Mouse (Mus musculus): Measurements from ENCODE around the gene Slc23a4. TPM values are rescaled to one million over a fixed set of nuclear protein-coding genes. Genes with fewer than 3 reads are reported as not detected.

Slc23a4 gene
- polyA plus RNA-seq, 1 experiment = 2.4 TPM

DNA sequence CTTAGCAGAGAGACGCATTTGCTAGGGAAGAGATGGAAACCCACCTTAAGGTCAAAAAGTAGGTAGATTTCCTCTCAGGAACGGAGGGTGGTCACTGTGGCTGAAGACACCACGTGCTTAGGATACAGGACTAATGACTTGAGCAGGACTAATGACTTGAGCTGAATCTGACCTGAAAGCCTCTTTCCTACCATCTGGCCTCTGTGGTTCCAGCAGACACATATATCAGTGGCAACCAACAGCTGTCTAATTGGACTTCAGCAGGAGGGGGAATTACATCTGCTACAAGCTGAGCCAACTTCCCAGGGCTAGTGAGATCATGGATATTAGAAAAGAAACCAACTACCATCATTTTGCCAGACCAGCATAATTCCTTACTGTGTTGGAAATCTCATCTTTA, 8.9 kb downstream of the Slc23a4 start:
- Histone ChIP-seq H3K36me3 (ENCODE audit: control insufficient read depth, insufficient read depth, low read length, poor library complexity, severe bottlenecking) (no peaks in the 10 kb centered on the region), H3K27ac (ENCODE audit: insufficient read depth, low read length) (no peak overlapping the region), H3K27me3 (ENCODE audit: control insufficient read depth, insufficient read depth, low read length, poor library complexity, severe bottlenecking) (no peaks in the 10 kb centered on the region), H3K4me3 (ENCODE audit: low read depth, low read length) (no peak overlapping the region), H3K9me3 (replicated peaks; ENCODE audit: control insufficient read depth, insufficient read depth, low read length, poor library complexity, severe bottlenecking) (no peaks in the 10 kb centered on the region), H3K4me1 (ENCODE audit: control insufficient read depth, insufficient read depth, low read length) (no peaks in the 10 kb centered on the region), H3K9ac (ENCODE audit: low read depth, poor library complexity, severe bottlenecking) (no peak overlapping the region)
- TF ChIP-seq CTCF (IDR thresholded peaks at IDR 0.05; ENCODE audit: low read depth, low read length) (no peak), POLR2A (IDR thresholded peaks at IDR 0.05; ENCODE audit: insufficient read depth, low read length) (no peak), EP300 (IDR thresholded peaks at IDR 0.05; ENCODE audit: insufficient read depth, low read depth, low read length) (no peak)

DNA sequence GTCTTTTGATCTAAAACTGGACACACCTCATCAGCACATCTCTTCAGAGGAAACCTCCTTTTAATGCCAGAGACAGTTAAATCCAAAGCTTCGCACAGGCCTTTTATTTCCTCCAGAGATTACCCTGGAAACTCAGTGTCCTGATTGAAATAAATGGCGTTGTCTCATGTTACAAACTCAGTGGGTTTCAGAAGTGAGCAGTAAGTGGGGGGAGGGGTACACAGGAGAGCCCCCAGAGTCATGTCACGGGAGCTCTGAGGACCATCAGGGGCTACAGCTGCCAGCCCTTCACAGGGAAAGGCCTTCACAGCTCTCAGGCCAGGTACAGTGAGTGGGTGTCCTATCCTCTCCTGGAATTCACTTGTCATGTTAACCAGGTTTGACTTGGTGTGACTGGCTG, 17.0 kb downstream of the Slc23a4 start:
- Histone ChIP-seq H3K4me3 (ENCODE audit: low read depth, low read length) (no peak overlapping the region), H3K9me3 (replicated peaks; ENCODE audit: control insufficient read depth, insufficient read depth, low read length, poor library complexity, severe bottlenecking) (no peaks in the 10 kb centered on the region), H3K27me3 (ENCODE audit: control insufficient read depth, insufficient read depth, low read length, poor library complexity, severe bottlenecking) (no peaks in the 10 kb centered on the region), H3K27ac (ENCODE audit: insufficient read depth, low read length) (no peak overlapping the region), H3K36me3 (ENCODE audit: control insufficient read depth, insufficient read depth, low read length, poor library complexity, severe bottlenecking) (no peaks in the 10 kb centered on the region), H3K9ac (ENCODE audit: low read depth, poor library complexity, severe bottlenecking) (no peak overlapping the region), H3K4me1 (ENCODE audit: control insufficient read depth, insufficient read depth, low read length) (no peaks in the 10 kb centered on the region)
- TF ChIP-seq POLR2A (IDR thresholded peaks at IDR 0.05; ENCODE audit: insufficient read depth, low read length) = no peak
- TF ChIP-seq EP300 (IDR thresholded peaks at IDR 0.05; ENCODE audit: insufficient read depth, low read depth, low read length) = no peak
- TF ChIP-seq CTCF (IDR thresholded peaks at IDR 0.05; ENCODE audit: low read depth, low read length) = no peak

DNA sequence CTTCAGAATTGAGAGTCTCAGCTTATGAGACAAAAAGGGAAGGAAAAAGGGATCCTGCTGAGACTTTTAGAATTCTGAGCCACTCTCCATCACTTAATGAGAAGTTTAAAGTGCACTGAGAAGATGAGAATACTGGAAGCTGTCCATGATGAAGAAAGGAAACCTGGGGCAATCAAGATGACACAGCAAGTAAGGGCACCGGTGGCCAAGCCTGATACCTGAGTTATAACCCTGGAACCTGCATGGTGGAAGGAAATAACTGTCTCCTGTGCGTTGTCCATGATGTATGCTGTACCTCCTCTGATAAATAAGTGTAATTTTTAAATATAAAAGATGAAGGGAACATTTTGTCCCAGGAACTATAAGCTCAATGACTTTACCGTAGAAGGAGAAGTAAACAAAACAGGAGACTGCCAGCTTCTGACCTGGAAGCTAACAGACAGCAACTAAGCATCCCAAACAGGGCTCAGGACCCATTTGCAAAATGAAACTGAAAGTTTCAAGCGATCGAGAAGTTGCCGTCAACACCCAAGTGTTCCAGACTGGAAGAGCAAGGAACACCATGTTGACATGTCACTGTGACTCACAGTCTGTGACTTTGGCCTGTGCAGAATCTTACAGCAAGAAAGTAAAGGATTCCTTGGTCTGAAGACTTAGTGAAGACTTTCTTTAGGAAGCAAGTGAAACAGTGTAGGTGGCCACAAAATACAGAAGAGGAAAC, 22.2 kb downstream of the Slc23a4 start:
- Histone ChIP-seq H3K27ac (ENCODE audit: insufficient read depth, low read length) (no peak overlapping the region), H3K27me3 (ENCODE audit: control insufficient read depth, insufficient read depth, low read length, poor library complexity, severe bottlenecking) (no peaks in the 10 kb centered on the region), H3K9me3 (replicated peaks; ENCODE audit: control insufficient read depth, insufficient read depth, low read length, poor library complexity, severe bottlenecking) (no peaks in the 10 kb centered on the region), H3K4me3 (ENCODE audit: low read depth, low read length) (no peak overlapping the region), H3K4me1 (ENCODE audit: control insufficient read depth, insufficient read depth, low read length) (no peaks in the 10 kb centered on the region), H3K9ac (ENCODE audit: low read depth, poor library complexity, severe bottlenecking) (no peak overlapping the region), H3K36me3 (ENCODE audit: control insufficient read depth, insufficient read depth, low read length, poor library complexity, severe bottlenecking) (no peaks in the 10 kb centered on the region)
- TF ChIP-seq CTCF (IDR thresholded peaks at IDR 0.05; ENCODE audit: low read depth, low read length) (no peak), EP300 (IDR thresholded peaks at IDR 0.05; ENCODE audit: insufficient read depth, low read depth, low read length) (no peak), POLR2A (IDR thresholded peaks at IDR 0.05; ENCODE audit: insufficient read depth, low read length) (no peak)

DNA sequence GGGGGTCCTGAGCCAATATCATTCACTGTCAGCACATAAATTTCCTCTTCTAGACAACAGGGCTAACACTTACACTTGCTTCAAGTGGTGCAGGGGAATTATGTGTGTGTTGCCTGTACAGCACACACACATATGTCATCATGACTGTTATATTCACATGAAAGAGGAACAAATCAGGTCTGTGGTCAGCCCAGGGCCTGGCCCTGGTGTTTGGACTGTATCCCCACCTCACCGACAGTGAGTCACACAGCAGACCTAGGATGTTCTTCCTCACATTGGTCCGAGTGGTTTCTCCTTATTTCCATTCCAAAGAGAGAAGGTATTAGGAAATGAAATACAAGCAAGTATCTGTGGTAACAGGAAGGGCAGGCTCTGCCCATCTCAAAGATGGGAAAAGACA, 23.7 kb downstream of the Slc23a4 start:
- Histone ChIP-seq H3K27me3 (ENCODE audit: control insufficient read depth, insufficient read depth, low read length, poor library complexity, severe bottlenecking) (no peaks in the 10 kb centered on the region), H3K27ac (ENCODE audit: insufficient read depth, low read length) (no peak overlapping the region), H3K4me3 (ENCODE audit: low read depth, low read length) (no peak overlapping the region), H3K9me3 (replicated peaks; ENCODE audit: control insufficient read depth, insufficient read depth, low read length, poor library complexity, severe bottlenecking) (no peaks in the 10 kb centered on the region), H3K36me3 (ENCODE audit: control insufficient read depth, insufficient read depth, low read length, poor library complexity, severe bottlenecking) (no peaks in the 10 kb centered on the region), H3K4me1 (ENCODE audit: control insufficient read depth, insufficient read depth, low read length) (no peaks in the 10 kb centered on the region), H3K9ac (ENCODE audit: low read depth, poor library complexity, severe bottlenecking) (no peak overlapping the region)
- TF ChIP-seq EP300 (IDR thresholded peaks at IDR 0.05; ENCODE audit: insufficient read depth, low read depth, low read length) = no peak
- no peak for TF ChIP-seq POLR2A (IDR thresholded peaks at IDR 0.05; ENCODE audit: insufficient read depth, low read length)
- no peak for TF ChIP-seq CTCF (IDR thresholded peaks at IDR 0.05; ENCODE audit: low read depth, low read length)

DNA sequence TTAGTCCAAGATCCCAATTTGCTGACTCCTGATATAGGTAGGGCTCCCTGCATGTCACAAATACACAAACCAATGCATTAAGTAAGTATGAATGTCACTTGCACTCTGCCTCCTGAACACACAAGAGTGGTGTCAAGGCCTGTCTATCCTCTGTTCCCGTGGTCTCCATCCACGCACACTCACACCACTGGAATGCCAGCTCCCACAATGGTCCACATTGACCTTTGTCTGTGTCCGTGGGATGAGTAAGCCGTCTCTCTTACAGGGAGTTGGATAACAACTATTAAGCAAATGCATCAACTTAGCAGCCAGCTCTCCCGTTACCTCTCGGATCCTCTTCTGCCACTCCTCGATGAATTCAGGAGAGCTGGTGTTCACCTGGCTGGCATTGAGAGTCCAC, 29.1 kb downstream of the Slc23a4 start:
- H3K4me3 ChIP-seq (ENCODE audit: low read depth, low read length) = no peak overlapping the region

DNA sequence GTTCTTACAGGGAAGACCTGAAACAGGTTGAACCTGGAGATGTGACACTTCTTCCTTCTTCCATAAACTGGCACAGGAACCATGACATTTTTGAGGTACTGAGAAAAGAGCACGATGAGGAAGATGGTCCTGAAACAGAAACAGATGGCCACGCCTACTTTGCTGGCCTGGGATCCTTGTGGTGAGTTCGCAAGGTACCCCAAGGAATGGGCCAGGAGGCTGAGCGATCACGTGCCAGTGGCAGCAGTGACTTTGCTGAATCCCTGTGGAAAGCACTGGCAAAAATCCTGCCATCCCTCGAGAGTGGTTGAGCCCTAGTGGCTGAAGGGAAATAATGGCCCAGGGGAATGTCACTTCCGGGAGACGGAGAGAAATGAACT, 32.4 kb downstream of the Slc23a4 start:
- Histone ChIP-seq H3K36me3 (ENCODE audit: control insufficient read depth, insufficient read depth, low read length, poor library complexity, severe bottlenecking) (no peaks in the 10 kb centered on the region), H3K9me3 (replicated peaks; ENCODE audit: control insufficient read depth, insufficient read depth, low read length, poor library complexity, severe bottlenecking) (no peaks in the 10 kb centered on the region), H3K4me3 (ENCODE audit: low read depth, low read length) (no peak overlapping the region), H3K4me1 (ENCODE audit: control insufficient read depth, insufficient read depth, low read length) (no peaks in the 10 kb centered on the region), H3K27me3 (ENCODE audit: control insufficient read depth, insufficient read depth, low read length, poor library complexity, severe bottlenecking) (no peaks in the 10 kb centered on the region), H3K27ac (ENCODE audit: insufficient read depth, low read length) (no peak overlapping the region), H3K9ac (ENCODE audit: low read depth, poor library complexity, severe bottlenecking) (no peak overlapping the region)
- TF ChIP-seq CTCF (IDR thresholded peaks at IDR 0.05; ENCODE audit: low read depth, low read length) (no peak), EP300 (IDR thresholded peaks at IDR 0.05; ENCODE audit: insufficient read depth, low read depth, low read length) (no peak), POLR2A (IDR thresholded peaks at IDR 0.05; ENCODE audit: insufficient read depth, low read length) (no peak)

More for the DNA sequence above, 29.1 kb downstream of the Slc23a4 start:
- TF ChIP-seq EP300 (IDR thresholded peaks at IDR 0.05; ENCODE audit: insufficient read depth, low read depth, low read length) = no peak
- no peak overlapping the region for H3K27ac ChIP-seq (ENCODE audit: insufficient read depth, low read length)
- H3K4me1 ChIP-seq (ENCODE audit: control insufficient read depth, insufficient read depth, low read length) = no peaks in the 10 kb centered on the region
- H3K9ac ChIP-seq (ENCODE audit: low read depth, poor library complexity, severe bottlenecking) = no peak overlapping the region
- H3K36me3 ChIP-seq (ENCODE audit: control insufficient read depth, insufficient read depth, low read length, poor library complexity, severe bottlenecking) = no peaks in the 10 kb centered on the region
- no peaks in the 10 kb centered on the region for H3K27me3 ChIP-seq (ENCODE audit: control insufficient read depth, insufficient read depth, low read length, poor library complexity, severe bottlenecking)
- H3K9me3 ChIP-seq (replicated peaks; ENCODE audit: control insufficient read depth, insufficient read depth, low read length, poor library complexity, severe bottlenecking) = no peaks in the 10 kb centered on the region
